Mouse (Mus musculus): ENCODE measurements at regions not wholly inside any gene's neighbourhood (a gene's known extent, or its start where the extent isn't known, plus 50 kb on each side); places are given as distances from the start of the nearest gene placed in this dataset.

GRCm38 (mm10) chr14:47982993-47983740 lies 137.5 kb upstream of the Peli2 start:
- TF ChIP-seq CTCF (IDR thresholded peaks at IDR 0.05; ENCODE audit: borderline replicate concordance, insufficient read depth, low read depth, low read length) (no peak), POLR2A (IDR thresholded peaks at IDR 0.05; ENCODE audit: borderline replicate concordance, insufficient read depth, low read length) (no peak)

Measured in cerebellum, adult 2 months (tissue).